Mouse (Mus musculus): ENCODE results near the gene Zfp804b. TPM values are rescaled to one million over a fixed set of nuclear protein-coding genes. Genes with fewer than 3 reads are reported as not detected.

Gene Zfp804b
- 0.02 TPM in 1 of 2 replicates, not detected in the other for polyA plus RNA-seq (2012; rRNA removed)

GRCm38 (mm10) chr5:7344145-7345010 lies at the start of gene Zfp804b:
Gene Zfp804b (minus strand): TSS chr5:7344756.

GRCm38 (mm10) chr5:7303819-7304218 lies 40.7 kb downstream of the Zfp804b start, which contains the start of gene Tex47:
Gene Tex47 (plus strand): TSS chr5:7304119.

Other genes with a start within 250 kb of the Zfp804b start
- gene Tex47, start 40.6 kb downstream of the Zfp804b start, polyA plus RNA-seq (2012; rRNA removed) = not detected in 2 replicates